Mouse (Mus musculus) layer of hippocampus, adult 8-10 months (tissue): ENCODE measurements around the gene Tjp2. TPM values are rescaled to one million over a fixed set of nuclear protein-coding genes. Genes with fewer than 3 reads are reported as not detected.
A peak's percentile ranks its signal among the peaks of the same experiment; 100 is the strongest.
"Not testable (repeated sequence)": the region's sequence is repeated elsewhere in the genome, so short reads cannot be mapped to it uniquely, and the experiment has no call there.

Experiments used
- DNase-seq, 2 experiments: peaks; one replicate each; pipeline ENCODE4 v3.0.0; 2022; ENCODE audit warnings: low spot score in 2 of 2
- total RNA-seq, 4 experiments: library from RNA; stranded (reverse); gene quantifications; 2 replicates each; pipeline ENCODE4 v1.2.4; 2022

Tjp2 gene
- total RNA-seq, 4 experiments from 2014 or later = 17.7 to 25.5 (median 23.1) TPM

DNA sequence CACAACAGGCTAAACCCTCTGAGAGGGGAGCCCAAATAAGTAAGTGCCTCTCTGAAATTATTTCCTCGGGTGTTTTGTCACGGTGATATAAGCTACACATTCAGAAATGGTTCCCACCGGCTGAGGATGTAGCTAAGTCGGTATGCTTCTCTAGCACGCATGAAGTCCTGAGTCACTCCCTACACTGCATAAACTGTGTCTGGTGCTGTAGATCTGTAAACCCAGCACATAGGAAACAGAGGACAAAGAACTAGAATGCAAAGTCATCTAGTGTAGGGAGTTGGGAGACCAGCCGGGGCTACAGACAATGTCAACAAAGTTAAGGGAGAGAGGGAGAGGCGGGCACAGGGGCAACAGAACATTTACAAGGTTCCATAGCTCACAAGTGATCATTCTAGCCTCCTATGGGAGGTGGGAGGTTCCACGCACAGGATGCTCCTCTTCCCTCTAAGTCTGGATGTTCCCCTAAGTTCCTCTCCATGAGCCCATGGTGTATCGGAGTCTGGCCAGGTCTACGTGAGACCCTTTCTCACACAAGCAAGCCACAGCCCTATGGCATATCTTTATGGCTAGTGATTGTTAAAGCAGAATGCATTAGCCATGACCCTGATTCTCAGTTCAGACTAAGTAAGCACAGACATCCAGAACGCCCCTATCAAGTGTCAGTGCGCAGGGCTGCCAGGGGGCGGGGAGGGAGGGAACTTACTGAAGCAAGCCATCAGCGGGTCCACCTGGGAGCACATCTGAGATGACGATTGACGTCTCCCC is 90.5 kb downstream of the Tjp2 start:
- no peak for DNase-seq

- no peak for DNase-seq
Measured at GRCm38 (mm10) chr19:24123534-24124290, 101.1 kb downstream of the Tjp2 start.

DNA sequence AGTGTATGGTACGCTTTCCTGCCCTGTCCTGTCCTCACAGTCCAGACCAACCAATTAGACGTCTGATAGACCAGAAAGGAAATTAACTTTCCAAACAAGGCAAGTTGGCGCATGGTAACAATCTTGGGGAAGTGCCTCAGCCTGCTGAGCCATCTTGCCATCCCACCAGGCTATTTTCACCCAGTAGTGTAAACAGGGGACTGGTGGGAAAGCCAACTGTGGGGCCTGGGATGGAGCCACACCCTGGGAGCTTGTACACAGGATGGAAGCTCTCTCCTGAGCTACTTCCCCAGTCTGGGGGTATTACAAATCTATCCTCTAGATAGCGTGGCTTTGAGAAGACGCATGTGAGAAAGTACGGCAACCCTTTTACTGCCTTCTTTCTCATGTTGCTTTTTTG is 101.7 kb downstream of the Tjp2 start:
- no peak for DNase-seq

DNA sequence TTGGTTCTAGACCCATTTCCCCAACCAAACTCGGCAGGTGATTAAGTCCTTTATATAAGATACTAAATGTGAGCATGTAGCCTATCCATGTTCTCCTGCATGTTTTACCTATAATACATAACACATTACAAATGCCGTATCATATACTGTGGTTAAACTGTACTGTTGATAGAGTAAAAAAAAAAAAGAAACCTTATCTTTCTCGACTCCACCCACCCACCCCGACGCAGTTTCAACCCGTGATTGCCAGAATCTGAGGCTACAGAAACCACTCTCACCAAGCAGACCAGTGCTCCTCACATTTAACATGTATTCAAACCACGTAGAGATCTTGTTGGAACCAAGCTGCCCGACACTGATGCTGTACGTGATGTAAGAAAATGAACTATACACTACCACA is 102.2 kb downstream of the Tjp2 start:
- DNase-seq = no peak

DNA sequence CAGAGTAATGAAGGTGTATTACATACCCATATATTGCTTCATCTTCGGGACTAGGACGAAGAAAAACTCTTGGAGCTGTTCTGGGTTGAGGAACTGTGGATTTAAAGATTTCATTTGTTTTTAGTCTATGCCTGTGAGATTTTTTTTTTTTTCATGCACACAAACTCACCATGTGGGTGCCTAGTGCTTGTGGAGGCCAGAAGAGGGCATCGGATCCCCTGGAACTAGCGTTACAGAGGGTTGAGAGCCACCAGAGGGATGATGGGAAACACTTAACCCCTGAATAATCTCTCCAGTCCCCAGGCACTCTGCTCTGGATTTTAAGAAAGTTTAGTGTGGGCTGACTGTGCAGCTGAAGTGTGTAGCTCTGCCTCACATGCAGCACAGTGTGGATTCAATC is 104.0 kb downstream of the Tjp2 start:
- no peak for DNase-seq

DNA sequence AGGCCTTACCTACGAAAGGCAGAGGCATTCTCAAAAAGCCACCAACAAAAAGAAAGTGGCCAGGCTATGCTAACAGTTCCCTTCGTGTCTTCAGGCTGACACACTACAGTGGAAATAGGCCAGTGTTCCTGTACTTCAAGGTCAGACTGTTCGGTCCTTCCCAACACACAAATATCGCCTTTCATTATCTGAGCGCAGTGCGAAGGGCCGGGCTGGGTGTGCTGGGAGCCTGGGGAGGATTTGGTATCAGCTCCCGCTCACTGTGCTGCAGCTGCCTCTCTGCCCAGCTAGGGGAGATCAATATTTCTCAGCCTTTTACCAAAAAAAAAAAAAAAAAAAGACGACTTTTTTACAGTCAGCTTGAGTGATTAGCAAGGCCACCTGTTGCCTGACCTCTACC is 106.1 kb downstream of the Tjp2 start:
- DNase-seq = no peak

DNA sequence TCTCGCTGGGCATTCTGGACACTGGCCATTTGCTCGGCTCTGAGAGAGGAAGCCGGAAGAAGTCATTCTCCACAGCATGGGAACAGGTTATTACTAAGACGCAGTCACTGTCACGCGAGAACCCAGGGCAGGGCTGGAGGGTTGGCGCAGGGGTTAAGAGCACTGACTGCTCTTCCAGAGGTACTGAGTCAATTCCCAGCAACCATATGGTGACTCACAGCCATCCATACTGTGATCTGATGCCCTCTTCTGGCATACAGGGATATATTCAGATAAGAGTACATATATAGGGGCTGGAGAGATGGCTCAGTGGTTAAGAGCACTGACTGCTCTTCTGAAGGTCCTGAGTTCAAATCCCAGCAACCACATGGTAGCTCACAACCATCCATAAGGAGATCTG is 113.2 kb downstream of the Tjp2 start:
- no peak for DNase-seq

DNA sequence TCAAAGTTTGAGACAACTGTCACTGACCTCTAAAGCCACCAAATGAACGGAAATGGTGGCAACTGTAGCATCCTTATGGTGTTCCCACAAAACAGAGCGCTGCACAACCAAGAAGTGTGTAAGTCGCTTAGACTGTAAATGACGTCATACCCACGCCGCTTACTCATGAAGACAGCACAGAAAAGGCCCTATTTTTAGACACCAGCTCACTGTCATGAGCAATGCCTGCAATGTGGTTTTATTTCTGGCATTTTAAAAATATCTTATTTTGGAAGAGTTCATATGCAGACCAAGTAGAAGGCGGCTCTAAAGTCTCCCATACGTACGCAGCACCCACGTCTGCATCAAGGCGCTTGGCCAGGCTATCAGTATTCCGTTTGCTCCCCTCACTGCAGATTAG is 117.1 kb downstream of the Tjp2 start:
- no peak for DNase-seq

DNA sequence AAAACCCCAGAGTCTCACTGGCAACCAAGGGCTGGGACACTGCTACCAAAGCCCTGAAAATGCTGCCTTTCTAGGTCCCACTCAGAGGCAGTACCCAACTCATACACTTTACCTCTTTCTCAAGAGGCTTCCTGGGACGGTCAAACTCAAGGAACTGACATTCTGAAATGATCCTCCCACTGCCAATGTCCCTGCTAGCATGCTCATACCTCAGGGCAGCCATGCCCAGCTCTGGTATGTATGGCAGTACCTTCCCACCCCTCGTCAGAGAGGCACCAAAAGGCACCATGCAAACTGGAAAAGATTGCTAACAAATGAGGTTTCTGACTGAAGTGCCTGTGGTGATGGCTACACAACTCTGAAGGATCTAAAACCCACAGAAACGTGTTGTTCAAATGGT is 121.0 kb downstream of the Tjp2 start:
- no peak for DNase-seq

DNA sequence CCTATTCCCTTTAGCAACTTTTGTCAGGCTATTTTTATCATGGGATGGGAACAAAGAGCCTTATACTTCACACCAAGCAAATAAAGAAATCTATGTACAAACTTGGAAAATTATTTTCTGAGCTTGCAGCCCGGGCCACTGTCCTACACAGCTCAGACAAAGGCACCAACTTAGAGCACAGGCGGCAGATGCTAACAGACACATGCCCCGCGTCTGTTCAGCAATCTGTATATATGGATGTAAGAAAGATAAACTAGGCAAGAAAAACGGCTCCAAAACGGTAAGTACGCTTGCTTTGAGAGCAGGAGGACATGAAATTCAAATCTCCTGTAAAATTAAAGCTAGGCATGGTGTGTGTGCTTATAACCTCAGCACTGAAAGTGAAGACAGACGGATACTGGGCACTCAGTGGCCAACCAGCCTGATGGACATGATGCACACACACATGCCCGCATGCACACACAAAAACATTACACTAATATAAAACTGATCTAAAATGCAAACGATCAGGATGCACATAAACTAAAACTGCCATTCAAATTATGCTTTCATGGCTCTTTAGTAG is 122.2 kb downstream of the Tjp2 start:
- DNase-seq = peak; percentile 26 to 38

DNA sequence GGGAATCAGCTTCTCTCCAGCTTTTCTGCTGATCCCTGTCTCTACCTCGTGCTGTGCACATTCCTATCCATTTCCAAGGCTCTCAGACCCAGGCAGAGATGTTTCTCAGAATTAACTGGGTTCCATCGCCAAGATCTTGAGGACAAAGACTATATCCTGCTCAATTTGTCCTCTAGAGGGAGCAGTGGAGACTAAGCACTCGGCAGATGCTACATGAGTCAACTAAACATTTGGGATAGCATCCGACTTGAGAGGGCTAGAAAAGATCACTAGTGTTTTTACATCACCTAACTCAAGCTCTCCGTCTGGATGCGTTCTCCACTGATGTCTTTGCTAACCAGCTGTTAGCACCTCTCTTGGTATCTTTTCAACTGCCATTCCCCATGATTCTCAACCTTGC is 123.6 kb downstream of the Tjp2 start:
- no peak for DNase-seq

DNA sequence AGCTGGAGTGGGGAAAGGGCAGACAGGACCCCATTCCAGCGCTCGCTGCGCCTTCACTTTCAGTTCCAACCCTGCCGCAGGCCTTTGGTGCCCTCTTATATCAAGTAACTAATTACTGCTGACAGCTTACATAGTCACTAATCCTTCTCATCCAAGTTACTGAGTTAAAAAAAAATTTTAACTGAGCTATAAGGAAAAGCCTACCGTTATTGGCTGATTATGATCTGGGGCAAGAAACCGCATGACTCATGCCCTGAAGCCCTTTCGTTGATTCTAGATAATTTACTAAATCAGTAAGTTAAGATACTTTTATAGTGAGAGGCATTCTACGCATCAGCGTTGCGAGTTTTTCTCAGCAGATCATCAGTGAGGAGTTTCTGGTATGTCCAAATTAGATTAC is 126.1 kb downstream of the Tjp2 start:
- no peak for DNase-seq

- DNase-seq = no peak
Measured at GRCm38 (mm10) chr19:24097666-24098455, 127.0 kb downstream of the Tjp2 start.

GRCm38 (mm10) chr19:24092060-24092459 is 132.8 kb downstream of the Tjp2 start:
- not testable (repeated sequence) for DNase-seq

DNA sequence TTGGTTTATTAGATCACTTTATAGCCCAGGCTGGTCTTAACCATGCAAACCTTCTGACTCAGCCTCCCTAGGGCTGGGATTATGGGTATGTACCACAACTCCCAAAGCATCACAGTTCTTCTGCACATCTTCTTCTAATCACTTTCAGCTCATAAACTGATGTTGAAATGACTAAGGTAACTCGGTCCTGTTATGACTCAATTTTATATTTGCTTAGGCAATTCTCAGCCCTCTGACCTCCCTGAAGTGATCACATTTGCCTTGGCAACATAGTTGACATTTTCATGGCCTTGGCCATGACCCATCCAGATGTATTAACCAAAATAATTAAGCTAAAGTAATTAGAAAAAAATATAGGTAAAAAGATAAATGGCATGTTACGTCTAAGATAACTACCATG is 134.5 kb downstream of the Tjp2 start:
- no peak for DNase-seq

GRCm38 (mm10) chr19:24085306-24085705 is 139.5 kb downstream of the Tjp2 start:
- DNase-seq = no peak

- no peak for DNase-seq
Measured at GRCm38 (mm10) chr19:24080417-24081080, 144.3 kb downstream of the Tjp2 start.

DNA sequence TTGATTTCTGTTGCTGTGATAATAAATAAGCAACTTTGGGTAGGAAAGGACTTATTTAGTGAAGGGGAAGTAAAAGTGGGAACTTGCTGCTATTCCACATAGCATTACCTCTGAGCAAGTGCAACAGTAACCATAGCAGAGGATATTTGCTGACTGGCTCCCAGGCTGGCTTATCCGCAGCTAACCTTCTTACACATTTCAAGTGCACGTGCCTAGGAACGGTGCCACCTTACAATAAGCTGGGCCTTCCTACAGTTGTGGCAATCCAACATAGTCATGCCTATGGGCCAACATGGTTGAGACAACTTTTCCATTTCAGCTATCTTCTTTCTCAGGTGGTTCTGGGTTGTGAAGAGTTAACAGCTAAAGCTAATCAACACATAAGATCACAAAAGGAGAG is 147.2 kb downstream of the Tjp2 start:
- no peak for DNase-seq

DNA sequence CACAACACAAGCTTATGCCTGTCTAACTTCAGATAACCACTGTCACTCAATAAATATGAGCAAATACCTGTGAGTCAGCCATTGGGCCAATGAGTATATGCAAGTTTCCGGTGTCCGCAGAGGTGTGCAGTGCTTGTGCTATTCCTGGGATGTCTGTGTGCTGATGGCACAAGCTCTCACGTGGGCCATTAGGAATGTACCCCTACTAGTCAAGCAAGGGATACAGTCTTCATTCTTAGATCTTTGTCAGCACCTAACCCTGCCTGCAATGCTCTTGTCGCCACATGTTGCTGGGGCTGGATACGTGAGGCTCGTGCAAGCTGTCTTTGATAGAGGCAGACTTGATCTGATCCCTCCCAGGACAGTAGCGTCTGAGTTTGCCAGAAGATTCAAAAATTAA is 148.3 kb downstream of the Tjp2 start:
- DNase-seq = no peak

GRCm38 (mm10) chr19:24075927-24076326 is 148.9 kb downstream of the Tjp2 start:
- DNase-seq = no peak

- DNase-seq = no peak
Measured at GRCm38 (mm10) chr19:24073155-24073554, 151.7 kb downstream of the Tjp2 start.
